Mouse (Mus musculus) liver, postnatal 0 days (tissue): ENCODE measurements around the gene Arhgef2. TPM values are rescaled to one million over a fixed set of nuclear protein-coding genes. Genes with fewer than 3 reads are reported as not detected.

Experiments used
- ATAC-seq: fragments of 200-750 bp; cut with Nextera tagmentation; 2 replicates; pipeline ENCODE4 v1.8.0; 2017; ENCODE audit warnings: mild to moderate bottlenecking, moderate library complexity
- DNase-seq: peaks from one replicate; pipeline ENCODE4 v3.0.0-alpha.2; 2016
- H3K27ac ChIP-seq: fragments of 300-500 bp; sonication (generic); 2 replicates; pipeline ENCODE4 v1.5.1; 2014; ENCODE audit warnings: antibody characterized with exemption, moderate library complexity, mild to moderate bottlenecking, low read depth
- H3K27me3 ChIP-seq: fragments of 300-500 bp; sonication (generic); 2 replicates; pipeline ENCODE4 v1.6.1; 2014; ENCODE audit warnings: low read length, control low read depth, mixed read lengths; ENCODE audit not compliant: insufficient read depth
- H3K36me3 ChIP-seq: fragments of 300-500 bp; sonication (generic); replicated peaks from 2 replicates; pipeline ENCODE4 v1.6.1; 2014; ENCODE audit warnings: mild to moderate bottlenecking, control low read depth, low read length, moderate library complexity, mixed read lengths; ENCODE audit not compliant: insufficient read depth
- H3K4me1 ChIP-seq: fragments of 300-500 bp; sonication (generic); 2 replicates; pipeline ENCODE4 v1.6.1; 2014; ENCODE audit warnings: antibody characterized with exemption, mild to moderate bottlenecking, control low read depth; ENCODE audit not compliant: insufficient read depth
- H3K4me2 ChIP-seq: fragments of 300-500 bp; sonication (generic); 2 replicates; pipeline ENCODE4 v1.6.1; 2014; ENCODE audit warnings: low read depth, mild to moderate bottlenecking, low read length, moderate library complexity, mixed read lengths
- H3K4me3 ChIP-seq: fragments of 300-500 bp; sonication (generic); 2 replicates; pipeline ENCODE4 v1.5.1; 2014; ENCODE audit warnings: low read depth, low read length
- H3K9ac ChIP-seq: fragments of 300-500 bp; sonication (generic); replicated peaks from 2 replicates; pipeline ENCODE4 v1.6.1; 2014; ENCODE audit warnings: mild to moderate bottlenecking, moderate library complexity
- H3K9me3 ChIP-seq: fragments of 300-500 bp; sonication (generic); 2 replicates; pipeline ENCODE4 v1.6.1; 2016; ENCODE audit warnings: mild to moderate bottlenecking, control low read depth, low read length, mixed read lengths
- CTCF ChIP-seq: sonication (generic); IDR thresholded peaks from 2 replicates; pipeline ENCODE4 v1.5.1; 2016; ENCODE audit warnings: antibody characterized with exemption, low read depth
- EP300 ChIP-seq: IDR thresholded peaks from 2 replicates; pipeline ENCODE4 v1.6.1; 2016; ENCODE audit warnings: antibody characterized with exemption, low read depth, mild to moderate bottlenecking
- WGBS: fragments of 180-500 bp; shearing (Covaris S2); extraction: QIAGEN DNeasy Blood & Tissue Kit; methylation state at CpG from one replicate; pipeline ENCODE4 v1.1.7; 2014; ENCODE audit not compliant: insufficient replicate concordance; 5-methylcytosine and 5-hydroxymethylcytosine counted together
- polyA plus RNA-seq: library from polyadenylated mRNA; unstranded; fragments of >200 nt; fragmentation: Nextera tagmentation; extraction: Ambion mirVana; gene quantifications from 2 replicates; pipeline ENCODE4 v1.2.1, GENCODE M21; 2015

Gene Arhgef2
- polyA plus RNA-seq, 1 experiment from 2014 or later: 13.7 TPM

- H3K36me3 ChIP-seq: peaks cover 14% of the 10 kb centered on the region
- no peaks in the 10 kb centered on the region for H3K27me3 ChIP-seq
- TF ChIP-seq EP300 (no peak), CTCF (no peak)
- ATAC-seq: peak; percentile 92
- peak overlapping the region; percentile 87 for H3K27ac ChIP-seq
- peaks cover 12% of the 10 kb centered on the region; the same call in 1 of the 2 replicates for H3K4me1 ChIP-seq
- peak overlapping the region; percentile 86 for H3K4me3 ChIP-seq
- peak overlapping the region; percentile 78 for H3K4me2 ChIP-seq
- peak; percentile 84 for DNase-seq
- under 1% methylated on average over 34 of the region's 34 CpGs for WGBS
- H3K9ac ChIP-seq: peak overlapping the region; percentile 93
- H3K9me3 ChIP-seq: no peaks in the 10 kb centered on the region
Observed at GRCm38 (mm10) chr3:88579454-88580117, 26.2 kb upstream of the Arhgef2 start.

- ATAC-seq: no peak
- H3K36me3 ChIP-seq: peaks cover 39% of the 10 kb centered on the region
Observed at GRCm38 (mm10) chr3:88585769-88586168, 20.0 kb upstream of the Arhgef2 start.

DNA sequence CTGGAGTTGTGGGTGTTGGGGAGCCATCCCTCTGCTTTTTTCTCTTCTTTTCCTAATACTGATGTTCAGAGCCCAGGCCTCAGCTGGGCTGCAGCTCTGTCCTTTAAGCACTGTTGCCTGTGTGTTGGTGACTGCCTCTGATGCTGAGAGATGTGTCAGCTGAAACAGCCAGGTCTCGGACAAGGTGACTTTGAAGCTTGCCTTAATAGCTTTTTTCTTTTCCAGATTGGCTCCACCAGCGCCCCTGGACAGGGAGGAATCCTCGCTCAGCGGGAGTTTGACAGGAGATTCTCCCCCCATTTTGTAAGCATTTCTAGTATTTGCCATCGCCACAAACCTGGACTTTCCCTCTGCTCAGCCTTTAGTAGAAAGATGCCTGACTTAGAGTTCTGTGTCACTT is 19.1 kb upstream of the Arhgef2 start:
- Histone ChIP-seq H3K27me3 (no peaks in the 10 kb centered on the region), H3K27ac (no peak overlapping the region), H3K36me3 (peaks cover 36% of the 10 kb centered on the region), H3K4me1 (peaks cover 8% of the 10 kb centered on the region), H3K9me3 (no peaks in the 10 kb centered on the region), H3K4me3 (no peak overlapping the region), H3K4me2 (no peak overlapping the region), H3K9ac (no peak overlapping the region)
- no peak for TF ChIP-seq EP300
- no peak for TF ChIP-seq CTCF
- DNase-seq (no peak), ATAC-seq (no peak)
- 85% methylated on average over 5 of the region's 5 CpGs for WGBS

More at GRCm38 (mm10) chr3:88585769-88586168, 20.0 kb upstream of the Arhgef2 start:
- Histone ChIP-seq H3K4me3 (no peak overlapping the region), H3K27me3 (no peaks in the 10 kb centered on the region), H3K9ac (no peak overlapping the region), H3K4me2 (no peak overlapping the region), H3K27ac (no peak overlapping the region), H3K4me1 (peaks cover 5% of the 10 kb centered on the region), H3K9me3 (no peaks in the 10 kb centered on the region)
- DNase-seq: no peak
- 87% methylated on average over 6 of the region's 6 CpGs for WGBS
- TF ChIP-seq EP300: no peak
- no peak for TF ChIP-seq CTCF

GRCm38 (mm10) chr3:88590246-88590645 is 15.5 kb upstream of the Arhgef2 start:
- Histone ChIP-seq H3K27me3 (no peaks in the 10 kb centered on the region), H3K36me3 (peaks cover 26% of the 10 kb centered on the region), H3K4me2 (no peak overlapping the region), H3K9me3 (no peaks in the 10 kb centered on the region), H3K9ac (no peak overlapping the region), H3K4me1 (peaks cover 24% of the 10 kb centered on the region), H3K27ac (no peak overlapping the region), H3K4me3 (no peak overlapping the region)
- TF ChIP-seq EP300: no peak
- no peak for TF ChIP-seq CTCF
- DNase-seq (no peak), ATAC-seq (no peak)
- 45% methylated on average over 5 of the region's 5 CpGs for WGBS

GRCm38 (mm10) chr3:88591044-88591443 is 14.7 kb upstream of the Arhgef2 start:
- Histone ChIP-seq H3K36me3 (peaks cover 20% of the 10 kb centered on the region), H3K27ac (no peak overlapping the region), H3K27me3 (no peaks in the 10 kb centered on the region), H3K4me3 (no peak overlapping the region), H3K9me3 (no peaks in the 10 kb centered on the region), H3K4me1 (peaks cover 24% of the 10 kb centered on the region), H3K9ac (no peak overlapping the region), H3K4me2 (no peak overlapping the region)
- 45% methylated on average over 3 of the region's 3 CpGs for WGBS
- TF ChIP-seq CTCF (no peak), EP300 (no peak)
- peak; percentile 36 for DNase-seq
- peak; percentile 40 for ATAC-seq

DNA sequence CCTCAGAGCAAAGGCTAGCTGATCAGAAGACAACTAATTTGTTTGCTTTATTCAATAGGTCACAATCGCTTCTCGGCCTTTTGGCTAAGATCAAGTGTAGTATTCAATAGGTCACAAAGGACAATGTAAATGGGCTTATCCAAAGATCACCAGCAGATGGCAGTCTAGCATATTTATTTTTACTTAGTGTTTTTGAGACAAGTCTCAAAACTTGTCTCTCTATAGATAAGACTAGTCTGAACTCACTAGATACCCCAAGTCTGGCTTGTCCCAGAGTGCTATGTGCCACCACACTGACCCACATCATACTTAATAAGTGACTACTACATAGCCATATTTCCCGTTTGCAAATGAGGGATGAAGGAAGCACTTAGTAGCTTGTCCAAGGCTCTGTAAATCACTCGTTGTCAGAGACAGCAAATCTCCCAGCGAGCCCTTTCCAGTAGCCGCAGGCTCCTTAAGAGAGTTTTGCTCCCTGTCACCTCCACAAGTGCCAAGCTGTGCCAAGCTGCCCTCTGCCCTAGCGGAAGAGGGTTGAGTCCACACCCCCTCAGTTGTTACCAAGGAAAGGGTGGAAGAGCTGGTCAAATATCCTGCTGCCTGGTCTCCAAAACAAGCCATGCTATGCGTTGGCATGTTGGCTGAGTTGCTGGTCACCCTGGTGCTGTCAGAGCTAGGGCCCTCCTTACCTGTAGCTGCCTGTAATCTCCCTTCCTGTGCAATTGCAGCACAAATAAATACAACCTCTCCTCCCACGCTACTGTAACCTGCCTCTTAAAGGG is 13.6 kb upstream of the Arhgef2 start:
- ATAC-seq: peak; percentile 61
- peak overlapping the region; percentile 63 for H3K4me2 ChIP-seq
- peaks cover 11% of the 10 kb centered on the region for H3K36me3 ChIP-seq
- peak overlapping the region; percentile 17; the same call in 1 of the 2 replicates for H3K9ac ChIP-seq
- H3K9me3 ChIP-seq: no peaks in the 10 kb centered on the region
- TF ChIP-seq EP300: no peak
- TF ChIP-seq CTCF: peak; percentile 69
- peak; percentile 48 for DNase-seq
- peak overlapping the region; percentile 23 for H3K4me3 ChIP-seq
- H3K27ac ChIP-seq: peak overlapping the region; percentile 74
- 19% methylated on average over 9 of the region's 9 CpGs for WGBS
- no peaks in the 10 kb centered on the region for H3K27me3 ChIP-seq
- peaks cover 24% of the 10 kb centered on the region for H3K4me1 ChIP-seq
